Mouse (Mus musculus): ENCODE measurements around the gene Olfr548-ps1. TPM values are rescaled to one million over a fixed set of nuclear protein-coding genes. Genes with fewer than 3 reads are reported as not detected.
"Not testable (repeated sequence)": the region's sequence is repeated elsewhere in the genome, so short reads cannot be mapped to it uniquely, and the experiment has no call there.

Olfr548-ps1 gene
- polyA plus RNA-seq (2012; ENCODE audit: insufficient read depth, insufficient read length, missing spikeins), result not detected in 2 replicates

GRCm38 (mm10) chr7:102540596-102540995 is at the start of gene Olfr548-ps1:
Olfr548-ps1 (plus strand) TSS chr7:102540896.
- peaks cover 4% of the 10 kb centered on the region; the same call in 1 of the 2 replicates for H3K4me1 ChIP-seq (ENCODE audit: control insufficient read depth, insufficient read depth, low read length)
- H3K27ac ChIP-seq (ENCODE audit: insufficient read depth, low read depth, low read length), result no peak within 1 kb of the TSS
- no peak within 1 kb of the TSS for H3K4me3 ChIP-seq (ENCODE audit: insufficient read depth, low read length)
- TF ChIP-seq CTCF (IDR thresholded peaks at IDR 0.05; ENCODE audit: low read depth, low read length) (no peak), POLR2A (IDR thresholded peaks at IDR 0.05; ENCODE audit: borderline replicate concordance, low read depth, low read length) (no peak)

- not testable (repeated sequence) for H3K4me1 ChIP-seq (ENCODE audit: control insufficient read depth, insufficient read depth, low read length); H3K27ac ChIP-seq (ENCODE audit: insufficient read depth, low read depth, low read length); H3K4me3 ChIP-seq (ENCODE audit: insufficient read depth, low read length)
Observed at GRCm38 (mm10) chr7:102494416-102494815, 46.3 kb upstream of the Olfr548-ps1 start.

GRCm38 (mm10) chr7:102499473-102499872 is 41.2 kb upstream of the Olfr548-ps1 start, which contains the start of gene Olfr545:
Olfr545 (minus strand) TSS chr7:102499573.
- H3K4me1 ChIP-seq (ENCODE audit: control insufficient read depth, insufficient read depth, low read length), result no peaks in the 10 kb centered on the region
- H3K4me3 ChIP-seq (ENCODE audit: insufficient read depth, low read length), result no peak within 1 kb of the TSS
- no peak within 1 kb of the TSS for H3K27ac ChIP-seq (ENCODE audit: insufficient read depth, low read depth, low read length)
- no peak for TF ChIP-seq CTCF (IDR thresholded peaks at IDR 0.05; ENCODE audit: low read depth, low read length)
- no peak for TF ChIP-seq POLR2A (IDR thresholded peaks at IDR 0.05; ENCODE audit: borderline replicate concordance, low read depth, low read length)

- Histone ChIP-seq H3K4me1 (ENCODE audit: control insufficient read depth, insufficient read depth, low read length) (no peaks in the 10 kb centered on the region), H3K4me3 (ENCODE audit: insufficient read depth, low read length) (no peak overlapping the region), H3K27ac (ENCODE audit: insufficient read depth, low read depth, low read length) (no peak overlapping the region)
- TF ChIP-seq POLR2A (IDR thresholded peaks at IDR 0.05; ENCODE audit: borderline replicate concordance, low read depth, low read length) (no peak), CTCF (IDR thresholded peaks at IDR 0.05; ENCODE audit: low read depth, low read length) (no peak)
Observed at GRCm38 (mm10) chr7:102501986-102502385, 38.7 kb upstream of the Olfr548-ps1 start.

- TF ChIP-seq CTCF (IDR thresholded peaks at IDR 0.05; ENCODE audit: low read depth, low read length) (peak; percentile 30; the same call in 1 of the 2 replicates), POLR2A (IDR thresholded peaks at IDR 0.05; ENCODE audit: borderline replicate concordance, low read depth, low read length) (no peak)
- Histone ChIP-seq H3K4me1 (ENCODE audit: control insufficient read depth, insufficient read depth, low read length) (no peaks in the 10 kb centered on the region), H3K27ac (ENCODE audit: insufficient read depth, low read depth, low read length) (no peak overlapping the region), H3K4me3 (ENCODE audit: insufficient read depth, low read length) (no peak overlapping the region)
Observed at GRCm38 (mm10) chr7:102506848-102507247, 33.8 kb upstream of the Olfr548-ps1 start.

GRCm38 (mm10) chr7:102508066-102508465 is 32.6 kb upstream of the Olfr548-ps1 start:
- Histone ChIP-seq H3K27ac (ENCODE audit: insufficient read depth, low read depth, low read length) (no peak overlapping the region), H3K4me3 (ENCODE audit: insufficient read depth, low read length) (no peak overlapping the region), H3K4me1 (ENCODE audit: control insufficient read depth, insufficient read depth, low read length) (no peaks in the 10 kb centered on the region; the same call in 1 of the 2 replicates)
- TF ChIP-seq CTCF (IDR thresholded peaks at IDR 0.05; ENCODE audit: low read depth, low read length) (no peak), POLR2A (IDR thresholded peaks at IDR 0.05; ENCODE audit: borderline replicate concordance, low read depth, low read length) (no peak)

GRCm38 (mm10) chr7:102508666-102509065 is 32.0 kb upstream of the Olfr548-ps1 start:
- no peak overlapping the region for H3K27ac ChIP-seq (ENCODE audit: insufficient read depth, low read depth, low read length)
- no peak overlapping the region for H3K4me3 ChIP-seq (ENCODE audit: insufficient read depth, low read length)
- H3K4me1 ChIP-seq (ENCODE audit: control insufficient read depth, insufficient read depth, low read length), result peaks cover 2% of the 10 kb centered on the region
- TF ChIP-seq POLR2A (IDR thresholded peaks at IDR 0.05; ENCODE audit: borderline replicate concordance, low read depth, low read length) (no peak), CTCF (IDR thresholded peaks at IDR 0.05; ENCODE audit: low read depth, low read length) (no peak)

- no peak overlapping the region for H3K4me3 ChIP-seq (ENCODE audit: insufficient read depth, low read length)
- TF ChIP-seq CTCF (IDR thresholded peaks at IDR 0.05; ENCODE audit: low read depth, low read length), result no peak
- no peak for TF ChIP-seq POLR2A (IDR thresholded peaks at IDR 0.05; ENCODE audit: borderline replicate concordance, low read depth, low read length)
- H3K27ac ChIP-seq (ENCODE audit: insufficient read depth, low read depth, low read length), result no peak overlapping the region
- peaks cover 9% of the 10 kb centered on the region for H3K4me1 ChIP-seq (ENCODE audit: control insufficient read depth, insufficient read depth, low read length)
Observed at GRCm38 (mm10) chr7:102509726-102510125, 31.0 kb upstream of the Olfr548-ps1 start.

- H3K4me1 ChIP-seq (ENCODE audit: control insufficient read depth, insufficient read depth, low read length), result peaks cover 9% of the 10 kb centered on the region
- TF ChIP-seq POLR2A (IDR thresholded peaks at IDR 0.05; ENCODE audit: borderline replicate concordance, low read depth, low read length), result no peak
Observed at GRCm38 (mm10) chr7:102511927-102512326, 28.8 kb upstream of the Olfr548-ps1 start.

GRCm38 (mm10) chr7:102512814-102513435 is 27.8 kb upstream of the Olfr548-ps1 start:
- no peak overlapping the region for H3K27ac ChIP-seq (ENCODE audit: insufficient read depth, low read depth, low read length)
- peaks cover 9% of the 10 kb centered on the region for H3K4me1 ChIP-seq (ENCODE audit: control insufficient read depth, insufficient read depth, low read length)
- peak overlapping the region; percentile 51 for H3K4me3 ChIP-seq (ENCODE audit: insufficient read depth, low read length)
- TF ChIP-seq CTCF (IDR thresholded peaks at IDR 0.05; ENCODE audit: low read depth, low read length), result peak; percentile 83
- TF ChIP-seq POLR2A (IDR thresholded peaks at IDR 0.05; ENCODE audit: borderline replicate concordance, low read depth, low read length), result no peak

More at GRCm38 (mm10) chr7:102511927-102512326, 28.8 kb upstream of the Olfr548-ps1 start:
- no peak overlapping the region for H3K4me3 ChIP-seq (ENCODE audit: insufficient read depth, low read length)
- H3K27ac ChIP-seq (ENCODE audit: insufficient read depth, low read depth, low read length), result no peak overlapping the region

All from bone marrow macrophage, adult 2 months (primary cell).